Mouse (Mus musculus) midbrain, embryonic 11.5 days (tissue): ENCODE measurements around the gene Gm28036. TPM values are rescaled to one million over a fixed set of nuclear protein-coding genes. Genes with fewer than 3 reads are reported as not detected.
"Not testable (repeated sequence)": the region's sequence is repeated elsewhere in the genome, so short reads cannot be mapped to it uniquely, and the experiment has no call there.

Source experiments
- ATAC-seq: fragments of 200-750 bp; cut with Nextera tagmentation; 2 replicates; pipeline ENCODE4 v1.8.0; 2017; ENCODE audit warnings: moderate TSS enrichment, moderate library complexity; ENCODE audit not compliant: low FRiP score
- DNase-seq: peaks from one replicate; pipeline ENCODE4 v3.0.0; 2015; ENCODE audit warnings: low spot score; ENCODE audit errors: missing footprints
- H3K27ac ChIP-seq: fragments of 300-500 bp; sonication (generic); 2 replicates; pipeline ENCODE4 v1.5.1; 2014; ENCODE audit warnings: low read depth, low read length
- H3K27me3 ChIP-seq: fragments of 300-500 bp; sonication (generic); 2 replicates; pipeline ENCODE4 v1.6.1; 2014; ENCODE audit warnings: mild to moderate bottlenecking, low read length, moderate library complexity, mixed read lengths; ENCODE audit not compliant: control insufficient read depth, insufficient read depth
- H3K36me3 ChIP-seq: fragments of 300-500 bp; sonication (generic); 2 replicates; pipeline ENCODE4 v1.6.1; 2014; ENCODE audit warnings: mild to moderate bottlenecking, low read length, moderate library complexity, mixed read lengths; ENCODE audit not compliant: control insufficient read depth, insufficient read depth
- H3K4me1 ChIP-seq: fragments of 300-500 bp; sonication (generic); 2 replicates; pipeline ENCODE4 v1.6.1; 2014; ENCODE audit warnings: low read length; ENCODE audit not compliant: control insufficient read depth, insufficient read depth
- H3K4me2 ChIP-seq: fragments of 300-500 bp; sonication (generic); 2 replicates; pipeline ENCODE4 v1.6.1; 2014; ENCODE audit warnings: mild to moderate bottlenecking, moderate library complexity
- H3K4me3 ChIP-seq: fragments of 300-500 bp; sonication (generic); 2 replicates; pipeline ENCODE4 v1.5.1; 2014; ENCODE audit warnings: low read depth, low read length
- H3K9ac ChIP-seq: fragments of 300-500 bp; sonication (generic); 2 replicates; pipeline ENCODE4 v1.6.1; 2014; ENCODE audit warnings: low read length
- H3K9me3 ChIP-seq: fragments of 300-500 bp; sonication (generic); 2 replicates; pipeline ENCODE4 v1.6.1; 2016; ENCODE audit warnings: low read length; ENCODE audit not compliant: control insufficient read depth
- WGBS: fragments of 180-500 bp; shearing (Covaris S2); extraction: QIAGEN DNeasy Blood & Tissue Kit; methylation state at CpG from one replicate; pipeline ENCODE4 v1.1.7; 2014; 5-methylcytosine and 5-hydroxymethylcytosine counted together
- polyA plus RNA-seq: library from polyadenylated mRNA; unstranded; fragments of >200 nt; fragmentation: Nextera tagmentation; extraction: Ambion mirVana; gene quantifications from 2 replicates; pipeline ENCODE4 v1.2.1, GENCODE M21; 2014

Gene Gm28036
- polyA plus RNA-seq, 1 experiment from 2014 or later = 19.6 TPM

DNA sequence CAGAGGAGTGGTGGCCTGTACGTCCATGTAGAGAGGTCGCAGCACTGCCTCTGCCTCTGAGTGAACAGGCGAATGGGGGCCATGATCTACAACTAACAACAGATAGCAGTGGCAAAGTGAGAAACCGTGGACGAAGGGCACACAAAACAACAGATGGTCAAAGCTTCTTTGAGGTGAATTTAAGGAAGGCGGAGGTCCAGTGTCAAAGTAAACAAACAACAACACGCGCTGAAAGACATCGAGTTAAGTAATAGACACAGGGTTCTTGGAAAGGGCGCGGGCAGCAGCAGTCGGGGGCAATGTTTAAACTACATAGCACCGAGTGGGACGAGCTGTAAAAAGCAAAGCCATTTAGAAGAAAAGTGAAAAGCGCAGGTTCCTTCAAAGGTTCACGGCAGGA lies 16.5 kb upstream of the Gm28036 start:
- peak; percentile 22; the same call in 1 of the 2 replicates for ATAC-seq
- peaks cover 8% of the 10 kb centered on the region for H3K4me1 ChIP-seq
- H3K27me3 ChIP-seq = no peaks in the 10 kb centered on the region
- H3K9me3 ChIP-seq = no peaks in the 10 kb centered on the region
- peak overlapping the region; percentile 77 for H3K27ac ChIP-seq
- H3K36me3 ChIP-seq = peaks cover 3% of the 10 kb centered on the region; the same call in 1 of the 2 replicates
- 3% methylated on average over 16 of the region's 16 CpGs for WGBS
- peak overlapping the region; percentile 87 for H3K9ac ChIP-seq
- no peak for DNase-seq
- H3K4me2 ChIP-seq = peak overlapping the region; percentile 84
- H3K4me3 ChIP-seq = peak overlapping the region; percentile 77

DNA sequence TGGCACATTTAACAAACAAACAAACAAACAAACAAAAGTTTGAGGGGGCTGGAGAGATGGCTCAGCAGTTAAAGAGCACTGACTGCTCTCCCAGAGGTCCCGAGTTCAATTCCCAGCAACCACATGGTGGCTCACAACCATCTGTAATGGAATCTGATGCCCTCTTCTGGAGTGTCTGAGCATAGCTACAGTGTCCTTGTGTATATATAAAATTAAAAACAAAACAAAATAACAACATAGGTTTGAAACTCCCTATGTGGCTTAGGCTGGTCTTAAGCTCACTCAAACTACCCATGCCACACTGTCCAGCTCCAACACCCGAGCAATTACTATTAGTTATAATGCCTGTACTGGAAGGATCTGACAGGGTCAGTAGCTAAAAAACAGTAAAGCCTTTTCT lies 15.9 kb upstream of the Gm28036 start:
- Histone ChIP-seq H3K9ac (peak overlapping the region; percentile 87), H3K4me1 (peaks cover 8% of the 10 kb centered on the region), H3K27ac (no peak overlapping the region), H3K36me3 (no peaks in the 10 kb centered on the region; the same call in 1 of the 2 replicates), H3K4me3 (peak overlapping the region; percentile 77; the same call in 1 of the 2 replicates), H3K9me3 (no peaks in the 10 kb centered on the region), H3K4me2 (peak overlapping the region; percentile 84), H3K27me3 (no peaks in the 10 kb centered on the region)
- DNase-seq (no peak), ATAC-seq (no peak)
- WGBS = 90% methylated on average over 2 of the region's 2 CpGs

DNA sequence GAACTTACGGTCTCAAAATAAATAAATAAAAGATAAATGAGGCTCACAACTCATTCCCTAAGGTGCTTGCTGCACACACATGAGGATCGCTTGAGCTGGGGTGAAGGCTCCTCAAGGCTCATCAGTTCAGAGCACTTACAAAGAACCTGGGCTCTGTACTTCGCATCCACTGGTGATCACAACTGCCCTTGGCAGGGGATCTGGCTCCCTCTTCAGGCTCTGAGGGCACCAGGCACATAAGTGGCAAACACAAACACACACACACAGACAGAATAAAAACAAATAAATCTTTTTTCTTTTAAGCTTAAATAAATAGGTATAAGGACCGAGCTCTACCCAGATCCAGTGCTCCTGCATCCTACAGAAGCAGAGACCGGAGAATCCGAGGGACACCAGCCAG lies 8.8 kb upstream of the Gm28036 start:
- 91% methylated on average over 6 of the region's 6 CpGs for WGBS
- no peaks in the 10 kb centered on the region for H3K9me3 ChIP-seq
- DNase-seq = no peak
- H3K9ac ChIP-seq = no peak overlapping the region
- H3K36me3 ChIP-seq = no peaks in the 10 kb centered on the region
- H3K4me2 ChIP-seq = no peak overlapping the region
- no peak overlapping the region for H3K27ac ChIP-seq
- H3K4me1 ChIP-seq = no peaks in the 10 kb centered on the region
- no peak for ATAC-seq
- H3K27me3 ChIP-seq = no peaks in the 10 kb centered on the region
- no peak overlapping the region for H3K4me3 ChIP-seq

DNA sequence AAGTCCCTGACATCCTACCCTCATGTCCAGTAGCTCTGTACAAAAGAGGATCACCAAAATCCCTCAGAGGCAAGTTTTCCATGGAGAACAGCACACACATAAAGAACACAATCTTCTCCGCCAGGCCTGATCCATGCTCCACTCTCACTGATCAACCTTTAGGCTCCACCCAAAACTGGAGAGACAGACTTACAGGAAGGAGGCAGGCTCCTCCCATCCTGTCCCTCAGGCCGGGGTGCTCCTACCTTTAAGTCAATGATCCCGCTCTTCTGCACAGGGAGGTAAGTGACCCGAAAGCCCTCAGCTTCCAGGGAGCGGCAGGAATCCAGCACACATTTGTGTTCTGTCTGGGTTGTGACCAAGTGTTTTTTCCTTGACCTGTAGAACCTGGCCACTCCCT lies 7.3 kb upstream of the Gm28036 start:
- DNase-seq = no peak
- WGBS = 88% methylated on average over 5 of the region's 5 CpGs
- H3K36me3 ChIP-seq = no peaks in the 10 kb centered on the region
- H3K27me3 ChIP-seq = no peaks in the 10 kb centered on the region
- H3K4me2 ChIP-seq = no peak overlapping the region
- H3K9ac ChIP-seq = no peak overlapping the region
- no peaks in the 10 kb centered on the region for H3K4me1 ChIP-seq
- H3K9me3 ChIP-seq = no peaks in the 10 kb centered on the region
- no peak overlapping the region for H3K4me3 ChIP-seq
- no peak for ATAC-seq
- no peak overlapping the region for H3K27ac ChIP-seq

DNA sequence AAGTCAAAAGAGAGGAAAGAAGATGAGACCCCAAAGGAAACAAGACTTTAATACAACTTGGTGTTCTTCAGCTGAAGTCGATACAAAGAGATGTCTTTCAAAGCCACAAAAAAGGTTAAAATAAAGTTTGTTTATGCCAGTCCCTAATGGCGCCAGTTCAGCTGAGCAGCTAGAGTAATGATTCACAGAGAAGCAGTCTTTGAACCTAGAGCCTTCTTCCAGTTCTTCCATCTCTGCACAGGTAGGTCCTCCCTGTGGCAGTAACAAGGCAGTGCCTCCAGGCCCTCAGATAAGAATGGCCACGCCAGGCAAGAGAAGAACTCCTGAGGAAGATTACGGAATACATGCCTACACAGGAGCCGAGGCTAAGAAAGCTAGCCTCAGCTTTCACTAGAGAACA lies 3.2 kb downstream of the Gm28036 start:
- DNase-seq (no peak), ATAC-seq (no peak)
- Histone ChIP-seq H3K9me3 (no peaks in the 10 kb centered on the region), H3K9ac (no peak overlapping the region), H3K4me2 (no peak overlapping the region), H3K27ac (no peak overlapping the region), H3K4me1 (no peaks in the 10 kb centered on the region), H3K27me3 (no peaks in the 10 kb centered on the region), H3K36me3 (no peaks in the 10 kb centered on the region), H3K4me3 (no peak overlapping the region)
- 97% methylated on average over 5 of the region's 5 CpGs for WGBS

DNA sequence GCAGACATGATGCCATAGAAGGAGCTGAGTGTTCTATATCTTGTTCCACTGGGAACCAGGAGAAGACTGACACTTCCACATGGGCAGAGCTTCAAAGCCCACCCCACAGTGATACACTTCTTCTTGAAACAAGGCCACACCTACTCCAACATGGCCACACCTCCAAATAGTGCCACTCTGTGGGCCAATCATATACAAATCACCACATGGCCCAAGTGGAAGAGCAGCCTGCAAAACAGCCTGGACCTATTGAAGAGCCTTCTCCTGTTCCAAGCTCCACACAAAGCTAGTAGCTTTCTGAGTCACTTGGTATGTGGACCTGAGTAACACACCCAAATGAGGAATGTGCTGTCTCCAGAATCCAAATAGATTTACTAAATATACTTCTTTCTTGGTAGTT lies 7.3 kb downstream of the Gm28036 start:
- Histone ChIP-seq H3K4me3 (no peak overlapping the region), H3K9ac (no peak overlapping the region), H3K27ac (no peak overlapping the region), H3K4me2 (no peak overlapping the region), H3K9me3 (no peaks in the 10 kb centered on the region), H3K27me3 (no peaks in the 10 kb centered on the region), H3K36me3 (no peaks in the 10 kb centered on the region), H3K4me1 (no peaks in the 10 kb centered on the region)
- no peak for DNase-seq
- no peak for ATAC-seq

DNA sequence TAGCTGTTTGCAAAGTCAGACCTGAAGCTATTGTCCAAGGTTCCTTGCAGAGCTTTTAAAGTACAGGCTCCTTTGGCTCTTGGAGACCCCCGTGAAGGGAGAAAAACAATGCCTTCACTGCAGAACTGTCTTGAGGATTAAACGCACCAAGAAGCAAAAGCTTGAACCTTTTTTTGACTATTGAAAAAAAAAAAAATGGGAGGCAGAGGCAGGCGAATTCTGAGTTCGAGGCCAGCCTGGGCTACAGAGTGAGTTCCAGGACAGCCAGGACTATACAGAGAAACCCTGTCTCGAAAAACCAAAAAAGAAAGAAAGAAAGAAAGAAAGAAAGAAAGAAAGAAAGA lies 14.8 kb downstream of the Gm28036 start:
- Histone ChIP-seq H3K9ac (peak overlapping the region; percentile 98; the same call in 1 of the 2 replicates), H3K4me3 (peak overlapping the region; percentile 97), H3K4me2 (peak overlapping the region; percentile 45)
- not testable (repeated sequence) for H3K9me3 ChIP-seq, H3K27me3 ChIP-seq, H3K36me3 ChIP-seq, H3K27ac ChIP-seq, ATAC-seq, H3K4me1 ChIP-seq, DNase-seq
- 36% methylated on average over 5 of the region's 5 CpGs for WGBS

DNA sequence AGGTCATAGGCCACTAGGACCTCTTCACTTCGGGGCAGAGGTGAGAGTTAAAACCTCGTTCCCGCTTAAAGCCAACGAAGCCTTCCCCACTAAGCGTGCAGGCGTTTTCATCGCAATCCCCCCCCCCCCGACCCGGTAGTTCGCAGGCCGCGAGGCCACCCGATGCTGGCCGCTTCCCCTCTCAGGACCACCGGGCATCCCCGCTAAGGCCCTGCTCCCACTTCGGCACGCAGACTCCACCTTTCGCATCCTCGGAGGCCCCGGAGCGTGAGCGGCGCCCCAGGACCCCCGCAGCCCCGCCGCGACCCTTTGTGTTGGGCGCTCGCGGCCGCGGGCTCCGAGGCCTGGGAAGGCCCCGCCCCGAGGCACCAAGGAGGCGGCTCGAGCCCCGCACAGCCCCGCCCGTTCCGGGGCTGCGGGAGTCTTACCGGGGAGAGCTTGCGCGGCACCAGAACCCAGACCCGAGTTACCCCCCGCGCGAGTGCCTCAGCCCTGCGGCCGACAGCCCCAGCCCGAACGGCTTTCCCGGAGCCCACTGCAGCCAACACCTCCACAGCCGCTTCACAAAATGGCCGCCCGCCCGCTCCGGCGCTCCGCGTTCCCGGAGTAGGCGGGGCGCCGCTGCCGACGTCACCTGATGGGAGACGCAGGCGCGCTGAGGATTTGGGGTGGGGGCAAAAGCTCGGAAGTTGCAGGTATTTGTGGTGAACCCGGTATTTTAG lies 15.4 kb downstream of the Gm28036 start, which contains the start of the genes Cpne1 and Rbm12:
Gene Cpne1 (minus strand): TSS at position 608 of the 722 bp plus-strand sequence.
Gene Rbm12 (minus strand): TSS at position 621 of the 722 bp plus-strand sequence.
- H3K4me3 ChIP-seq = peak within 1 kb of the TSS; percentile 97
- peak within 1 kb of the TSS; percentile 98 for H3K9ac ChIP-seq
- peak within 1 kb of the TSS; percentile 74 for H3K4me2 ChIP-seq
- DNase-seq (peak; percentile 99), ATAC-seq (peak; percentile 95)
- H3K27ac ChIP-seq = peak within 1 kb of the TSS; percentile 76
- no peaks in the 10 kb centered on the region for H3K27me3 ChIP-seq
- no peaks in the 10 kb centered on the region for H3K36me3 ChIP-seq
- under 1% methylated on average over 70 of the region's 74 CpGs for WGBS
- H3K9me3 ChIP-seq = no peaks in the 10 kb centered on the region
- H3K4me1 ChIP-seq = peaks cover 4% of the 10 kb centered on the region; the same call in 1 of the 2 replicates

DNA sequence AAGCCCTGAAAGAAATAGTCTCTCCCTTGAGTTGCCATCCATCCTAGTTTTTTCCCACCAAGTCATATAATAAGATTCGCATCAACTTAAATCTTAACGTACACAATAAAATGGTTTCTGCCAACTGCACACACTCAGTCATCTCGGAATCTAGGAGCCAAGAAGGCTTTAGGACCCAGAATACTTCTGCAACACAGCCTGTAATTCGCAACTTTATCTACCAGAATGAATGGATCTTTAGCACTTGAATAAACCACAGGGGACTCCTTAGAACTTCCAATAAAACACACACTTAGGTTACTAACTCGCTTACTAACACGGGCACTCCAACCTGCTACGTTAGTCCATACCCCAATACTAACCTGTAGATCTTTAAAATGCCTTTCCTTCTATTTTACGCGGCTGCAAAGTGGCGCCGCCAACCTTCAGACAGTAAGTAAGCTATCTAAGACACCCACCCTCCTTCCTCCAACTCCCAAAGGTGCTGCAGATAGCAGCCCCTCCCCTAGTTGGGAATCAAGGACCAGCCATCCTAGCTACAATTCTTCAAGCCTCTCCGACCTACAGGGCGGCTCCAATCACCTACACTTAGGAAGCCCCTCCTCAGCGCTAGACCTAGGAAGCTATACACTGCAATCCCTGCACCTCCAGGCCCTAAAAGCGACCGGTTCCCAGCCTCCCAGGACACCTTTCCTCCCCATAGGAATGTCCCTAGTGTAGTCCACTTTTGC lies 16.1 kb downstream of the Gm28036 start:
- Histone ChIP-seq H3K4me2 (peak overlapping the region; percentile 74), H3K4me1 (peaks cover 4% of the 10 kb centered on the region; the same call in 1 of the 2 replicates), H3K9ac (peak overlapping the region; percentile 98), H3K27me3 (no peaks in the 10 kb centered on the region), H3K9me3 (no peaks in the 10 kb centered on the region), H3K4me3 (peak overlapping the region; percentile 97), H3K36me3 (no peaks in the 10 kb centered on the region), H3K27ac (peak overlapping the region; percentile 76)
- DNase-seq (peak; percentile 95), ATAC-seq (peak; percentile 76)
- 1% methylated on average over 16 of the region's 16 CpGs for WGBS
